Mouse (Mus musculus) cerebellum, adult 2 months (tissue): ENCODE measurements around the gene Cib1.

ENCODE experiments used
- CTCF ChIP-seq: fragments of 200-500 bp; IDR thresholded peaks from 2 replicates; pipeline ENCODE4 v1.5.1; 2011; ENCODE audit warnings: low read depth, mild to moderate bottlenecking, control low read depth, low read length, moderate library complexity, borderline replicate concordance; ENCODE audit not compliant: insufficient read depth
- POLR2A ChIP-seq: fragments of 200-500 bp; IDR thresholded peaks from 2 replicates; pipeline ENCODE4 v1.6.1; 2011; ENCODE audit warnings: low read length, control low read depth, borderline replicate concordance; ENCODE audit not compliant: insufficient read depth

DNA sequence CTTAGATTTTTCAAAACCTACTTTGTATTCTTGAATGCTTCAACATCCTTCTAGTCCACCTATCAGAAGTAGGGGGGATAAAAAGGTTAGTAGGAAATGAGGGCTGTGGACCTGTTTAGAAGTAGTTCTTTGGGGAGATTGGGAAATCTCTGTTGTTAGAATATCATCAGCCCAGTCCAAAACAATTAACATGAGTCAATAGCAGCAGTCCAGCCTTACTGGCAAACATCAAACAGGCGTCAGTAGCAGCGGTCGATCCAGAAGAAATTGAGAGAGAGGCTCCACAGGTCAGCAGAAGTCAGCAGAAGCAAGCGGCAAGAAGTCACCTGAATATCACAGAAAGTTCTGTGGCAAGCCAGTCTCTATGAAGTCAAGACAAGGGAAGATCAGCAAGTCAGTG lies 12.2 kb upstream of the Cib1 start:
- TF ChIP-seq POLR2A (no peak), CTCF (no peak)
